Mouse (Mus musculus): ENCODE measurements at regions not wholly inside any gene's neighbourhood (a gene's known extent, or its start where the extent isn't known, plus 50 kb on each side); places are given as distances from the start of the nearest gene placed in this dataset.
A peak's percentile ranks its signal among the peaks of the same experiment; 100 is the strongest.

DNA sequence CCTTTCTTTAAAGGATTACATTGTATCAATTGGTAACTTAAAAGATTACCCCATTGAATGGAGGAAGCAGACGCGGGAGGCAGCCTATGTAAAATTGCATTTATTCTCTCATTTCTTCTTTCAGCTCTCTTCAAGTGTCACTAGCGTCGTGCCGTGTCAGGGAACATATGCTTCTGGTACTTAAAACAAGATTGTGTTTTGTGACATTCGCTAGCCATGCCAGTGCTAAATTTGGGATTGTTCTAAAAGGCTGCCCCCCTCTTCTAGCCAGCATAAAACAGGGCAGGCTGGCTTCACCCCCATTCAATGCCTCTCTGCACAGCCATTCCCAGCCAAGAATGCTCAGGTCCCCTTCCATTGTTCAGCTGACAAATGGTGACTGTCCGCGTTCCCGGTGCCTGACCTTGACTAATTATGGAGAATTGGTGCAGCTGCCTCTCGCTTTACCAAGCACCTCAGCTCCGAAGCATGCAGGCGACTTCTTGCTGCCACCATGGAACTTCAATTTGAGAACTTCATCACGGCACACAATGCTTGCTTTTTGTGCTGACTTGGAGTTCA lies 316.8 kb upstream of the Adamts16 start:
- peak overlapping the region; percentile 28 for H3K4me2 ChIP-seq

GRCm38 (mm10) chr13:71157656-71158299 lies 316.2 kb upstream of the Adamts16 start:
- H3K27ac ChIP-seq: no peak overlapping the region
- H3K4me2 ChIP-seq: peak overlapping the region; percentile 28
- no peak for ATAC-seq (replicated peaks; ENCODE audit: insufficient number of reproducible peaks, insufficient read depth, low FRiP score, low read depth)
- no peaks in the 10 kb centered on the region for H3K36me3 ChIP-seq
- H3K27me3 ChIP-seq: no peaks in the 10 kb centered on the region
- H3K4me3 ChIP-seq: no peak overlapping the region
- H3K9me3 ChIP-seq (replicated peaks): no peaks in the 10 kb centered on the region
- WGBS: 57% methylated on average over 14 of the region's 14 CpGs
- no peaks in the 10 kb centered on the region for H3K4me1 ChIP-seq (replicated peaks)
- H3K9ac ChIP-seq: no peak overlapping the region

More for the DNA sequence above, 316.8 kb upstream of the Adamts16 start:
- H3K36me3 ChIP-seq: no peaks in the 10 kb centered on the region
- ATAC-seq (replicated peaks; ENCODE audit: insufficient number of reproducible peaks, insufficient read depth, low FRiP score, low read depth): no peak
- H3K4me3 ChIP-seq: no peak overlapping the region
- no peak overlapping the region for H3K27ac ChIP-seq
- H3K9ac ChIP-seq: no peak overlapping the region
- 58% methylated on average over 13 of the region's 13 CpGs for WGBS
- H3K27me3 ChIP-seq: no peaks in the 10 kb centered on the region
- no peaks in the 10 kb centered on the region for H3K4me1 ChIP-seq (replicated peaks)
- no peaks in the 10 kb centered on the region for H3K9me3 ChIP-seq (replicated peaks)

- H3K27me3 ChIP-seq: no peaks in the 10 kb centered on the region
- no peaks in the 10 kb centered on the region for H3K9me3 ChIP-seq (replicated peaks)
- H3K4me2 ChIP-seq: no peak overlapping the region
- H3K27ac ChIP-seq: no peak overlapping the region
- no peak overlapping the region for H3K4me3 ChIP-seq
- no peak for ATAC-seq (replicated peaks; ENCODE audit: insufficient number of reproducible peaks, insufficient read depth, low FRiP score, low read depth)
- H3K4me1 ChIP-seq (replicated peaks): no peaks in the 10 kb centered on the region
- 38% methylated on average over 1 of the region's 1 CpGs for WGBS
- no peaks in the 10 kb centered on the region for H3K36me3 ChIP-seq
- no peak overlapping the region for H3K9ac ChIP-seq
Observed at GRCm38 (mm10) chr13:71150092-71150491, 308.5 kb upstream of the Adamts16 start.

DNA sequence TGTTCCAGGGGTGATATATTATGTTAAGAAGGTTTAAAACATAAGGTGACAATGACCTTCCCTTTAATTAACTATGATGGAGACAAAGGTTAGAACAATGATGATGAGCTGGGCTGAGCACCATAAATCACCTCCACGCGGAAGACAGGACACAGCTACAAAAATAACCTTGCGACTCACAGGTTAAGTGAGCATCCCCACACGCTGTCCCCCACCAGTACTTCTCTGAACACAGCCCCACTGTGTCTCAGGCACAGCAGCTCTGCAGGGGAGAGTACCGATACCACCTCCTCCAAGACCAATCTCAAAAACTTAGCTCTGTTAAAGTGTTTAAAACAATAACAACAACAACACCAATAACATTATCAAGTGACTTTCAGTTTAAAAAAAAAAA lies 307.7 kb upstream of the Adamts16 start:
- Histone ChIP-seq H3K36me3 (no peaks in the 10 kb centered on the region), H3K4me3 (no peak overlapping the region), H3K9me3 (replicated peaks) (no peaks in the 10 kb centered on the region), H3K27me3 (no peaks in the 10 kb centered on the region), H3K9ac (no peak overlapping the region), H3K4me1 (replicated peaks) (no peaks in the 10 kb centered on the region), H3K4me2 (no peak overlapping the region), H3K27ac (no peak overlapping the region)
- ATAC-seq (replicated peaks; ENCODE audit: insufficient number of reproducible peaks, insufficient read depth, low FRiP score, low read depth): no peak
- whole genome bisulfite sequencing: 56% methylated on average over 5 of the region's 5 CpGs

DNA sequence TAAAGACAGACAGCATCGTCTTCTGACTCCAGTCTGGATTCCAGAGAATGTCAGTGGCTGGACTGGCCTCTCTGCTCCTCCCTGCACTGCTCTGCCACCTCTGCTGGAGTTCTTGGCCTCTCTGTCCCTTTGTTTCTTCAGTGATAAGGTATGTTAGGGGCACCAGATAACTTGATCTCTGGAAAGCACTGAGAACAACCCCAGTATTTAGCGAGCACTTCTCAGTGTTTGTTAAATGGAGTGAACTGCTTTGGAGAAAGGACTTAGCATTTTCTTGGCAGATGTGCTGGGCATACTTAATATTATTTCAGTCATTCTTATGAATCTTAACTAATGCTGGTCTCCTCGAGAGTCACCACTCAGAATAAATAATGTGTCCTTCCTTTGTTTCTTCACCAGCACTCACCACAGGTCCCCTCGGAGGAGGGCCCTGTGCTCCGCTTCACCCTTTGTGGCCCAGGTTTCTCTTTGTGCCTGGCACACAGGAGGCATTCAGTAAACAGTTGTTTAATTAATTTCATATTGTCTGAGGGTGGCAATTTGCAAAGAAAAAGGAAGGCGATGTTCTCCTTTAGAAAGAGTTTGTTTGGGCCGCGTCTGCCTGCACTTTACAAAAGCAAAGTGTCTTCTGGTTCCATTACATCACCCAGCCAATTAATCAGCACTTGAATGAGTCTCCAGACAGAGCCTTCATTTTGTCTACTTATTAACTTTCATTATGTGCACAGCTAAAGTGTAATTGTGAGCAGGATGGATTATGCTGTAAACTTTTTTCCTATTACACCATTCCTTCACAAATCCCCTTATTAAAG lies 307.1 kb upstream of the Adamts16 start:
- Histone ChIP-seq H3K36me3 (no peaks in the 10 kb centered on the region), H3K4me3 (no peak overlapping the region), H3K27me3 (no peaks in the 10 kb centered on the region), H3K27ac (no peak overlapping the region), H3K4me2 (no peak overlapping the region), H3K9ac (no peak overlapping the region), H3K9me3 (replicated peaks) (no peaks in the 10 kb centered on the region), H3K4me1 (replicated peaks) (no peaks in the 10 kb centered on the region)
- ATAC-seq (replicated peaks; ENCODE audit: insufficient number of reproducible peaks, insufficient read depth, low FRiP score, low read depth): no peak
- 34% methylated on average over 8 of the region's 8 CpGs for WGBS

DNA sequence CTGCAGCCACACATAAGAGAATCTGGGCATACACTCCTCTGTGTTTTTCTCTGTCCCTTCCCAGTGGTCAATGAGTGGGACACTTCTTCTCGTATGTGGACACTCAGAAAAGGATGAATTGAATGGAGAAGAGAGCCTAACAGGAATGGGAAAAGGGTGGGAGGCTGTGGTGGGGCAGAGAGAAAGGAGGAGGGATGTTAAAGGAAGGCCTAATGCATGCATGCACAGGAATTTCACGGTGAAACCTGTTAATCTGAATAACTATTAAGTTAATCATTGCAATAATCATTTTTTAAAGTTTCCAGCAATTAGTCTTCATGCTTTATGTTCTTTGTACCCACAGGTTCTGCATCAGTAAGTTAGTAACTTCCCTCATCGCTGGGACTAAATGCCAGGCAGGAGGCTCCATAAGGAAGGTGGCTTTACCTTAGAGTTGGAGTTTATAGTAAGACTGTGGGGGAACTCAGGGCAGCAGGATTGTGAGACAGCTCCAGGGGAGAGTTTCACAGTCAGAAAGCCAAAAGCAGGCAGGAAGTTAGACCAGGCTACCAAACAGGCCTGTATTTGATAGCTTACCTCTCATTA lies 305.3 kb upstream of the Adamts16 start:
- WGBS: 67% methylated on average over 3 of the region's 3 CpGs

GRCm38 (mm10) chr13:71138745-71139312 lies 297.2 kb upstream of the Adamts16 start:
- H3K4me1 ChIP-seq (replicated peaks): no peaks in the 10 kb centered on the region
- no peak for ATAC-seq (replicated peaks; ENCODE audit: insufficient number of reproducible peaks, insufficient read depth, low FRiP score, low read depth)
- WGBS: 78% methylated on average over 11 of the region's 11 CpGs

More for the DNA sequence above, 305.3 kb upstream of the Adamts16 start:
- Histone ChIP-seq H3K27me3 (no peaks in the 10 kb centered on the region), H3K4me2 (no peak overlapping the region), H3K9me3 (replicated peaks) (no peaks in the 10 kb centered on the region), H3K9ac (no peak overlapping the region), H3K36me3 (no peaks in the 10 kb centered on the region), H3K4me1 (replicated peaks) (no peaks in the 10 kb centered on the region), H3K27ac (no peak overlapping the region), H3K4me3 (no peak overlapping the region)
- no peak for ATAC-seq (replicated peaks; ENCODE audit: insufficient number of reproducible peaks, insufficient read depth, low FRiP score, low read depth)

DNA sequence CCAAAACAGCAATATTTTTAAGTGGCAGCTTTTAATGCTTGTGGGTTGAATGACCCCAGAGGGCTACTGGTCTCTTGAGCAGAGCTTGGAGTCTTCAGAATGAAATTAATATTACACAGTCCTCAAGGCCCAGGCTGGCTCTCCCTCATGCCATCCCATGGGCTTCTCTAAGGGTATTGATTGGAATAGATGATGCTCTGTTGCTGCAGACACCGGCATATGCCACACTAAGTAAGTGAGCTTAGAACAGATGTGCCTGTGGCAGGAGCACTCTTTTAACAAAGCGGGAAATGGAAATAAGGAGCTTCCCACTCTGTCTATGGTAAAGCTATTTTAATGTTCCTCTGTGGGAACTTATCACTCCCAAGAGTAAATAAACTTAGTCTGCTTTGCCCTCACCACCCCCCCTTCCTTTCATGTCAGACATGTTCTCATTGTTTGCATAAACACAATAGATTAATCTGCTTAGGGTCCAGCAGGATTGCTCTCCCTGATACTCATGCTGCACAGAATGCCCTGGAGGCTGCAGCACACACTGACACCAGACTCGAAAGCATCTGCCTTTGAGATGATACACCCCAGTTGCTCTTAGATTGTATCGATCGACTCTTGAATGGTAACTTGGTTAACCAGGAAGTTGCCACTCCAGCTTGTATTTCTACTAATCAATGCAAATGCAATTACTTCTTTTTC lies 294.5 kb upstream of the Adamts16 start:
- Histone ChIP-seq H3K9me3 (replicated peaks) (no peaks in the 10 kb centered on the region), H3K27ac (no peak overlapping the region), H3K9ac (no peak overlapping the region), H3K4me1 (replicated peaks) (no peaks in the 10 kb centered on the region), H3K27me3 (no peaks in the 10 kb centered on the region), H3K36me3 (no peaks in the 10 kb centered on the region), H3K4me3 (no peak overlapping the region), H3K4me2 (no peak overlapping the region)
- no peak for ATAC-seq (replicated peaks; ENCODE audit: insufficient number of reproducible peaks, insufficient read depth, low FRiP score, low read depth)
- 64% methylated on average over 5 of the region's 5 CpGs for WGBS

More at GRCm38 (mm10) chr13:71138745-71139312, 297.2 kb upstream of the Adamts16 start:
- Histone ChIP-seq H3K27me3 (no peaks in the 10 kb centered on the region), H3K9ac (no peak overlapping the region), H3K4me2 (no peak overlapping the region), H3K4me3 (no peak overlapping the region), H3K9me3 (replicated peaks) (no peaks in the 10 kb centered on the region), H3K36me3 (no peaks in the 10 kb centered on the region), H3K27ac (no peak overlapping the region)

GRCm38 (mm10) chr13:71121484-71121883 lies 279.9 kb upstream of the Adamts16 start:
- H3K9me3 ChIP-seq (replicated peaks): no peaks in the 10 kb centered on the region
- ATAC-seq (replicated peaks; ENCODE audit: insufficient number of reproducible peaks, insufficient read depth, low FRiP score, low read depth): no peak

GRCm38 (mm10) chr13:71108175-71108574 lies 266.6 kb upstream of the Adamts16 start:
- Histone ChIP-seq H3K27me3 (no peaks in the 10 kb centered on the region; the same call in 1 of the 2 replicates), H3K9ac (no peak overlapping the region), H3K9me3 (replicated peaks) (no peaks in the 10 kb centered on the region), H3K27ac (no peak overlapping the region), H3K4me2 (no peak overlapping the region), H3K4me1 (replicated peaks) (no peaks in the 10 kb centered on the region), H3K4me3 (no peak overlapping the region), H3K36me3 (no peaks in the 10 kb centered on the region)
- 61% methylated on average over 8 of the region's 8 CpGs for WGBS
- ATAC-seq (replicated peaks; ENCODE audit: insufficient number of reproducible peaks, insufficient read depth, low FRiP score, low read depth): no peak

More at GRCm38 (mm10) chr13:71121484-71121883, 279.9 kb upstream of the Adamts16 start:
- no peaks in the 10 kb centered on the region for H3K27me3 ChIP-seq
- 3% methylated on average over 1 of the region's 1 CpGs for WGBS
- no peak overlapping the region for H3K4me2 ChIP-seq
- H3K4me3 ChIP-seq: no peak overlapping the region
- H3K36me3 ChIP-seq: no peaks in the 10 kb centered on the region
- no peak overlapping the region for H3K9ac ChIP-seq
- H3K4me1 ChIP-seq (replicated peaks): no peaks in the 10 kb centered on the region
- no peak overlapping the region for H3K27ac ChIP-seq
